Mouse (Mus musculus) thymus, adult 2 months (tissue): Measurements from ENCODE around the gene Mknk1.

Source experiments
- CTCF ChIP-seq: fragments of 200-500 bp; IDR thresholded peaks from 2 replicates; pipeline ENCODE4 v1.5.1; 2012; ENCODE audit warnings: mild to moderate bottlenecking, control low read depth, low read length, moderate library complexity, borderline replicate concordance; ENCODE audit not compliant: control insufficient read depth, poor library complexity, insufficient read depth; ENCODE audit errors: extremely low read depth
- POLR2A ChIP-seq: fragments of 200-500 bp; IDR thresholded peaks from 2 replicates; pipeline ENCODE4 v1.6.1; 2012; ENCODE audit warnings: mild to moderate bottlenecking, low read length, control low read depth, moderate library complexity; ENCODE audit not compliant: control insufficient read depth, poor library complexity, insufficient read depth; ENCODE audit errors: extremely low read depth

DNA sequence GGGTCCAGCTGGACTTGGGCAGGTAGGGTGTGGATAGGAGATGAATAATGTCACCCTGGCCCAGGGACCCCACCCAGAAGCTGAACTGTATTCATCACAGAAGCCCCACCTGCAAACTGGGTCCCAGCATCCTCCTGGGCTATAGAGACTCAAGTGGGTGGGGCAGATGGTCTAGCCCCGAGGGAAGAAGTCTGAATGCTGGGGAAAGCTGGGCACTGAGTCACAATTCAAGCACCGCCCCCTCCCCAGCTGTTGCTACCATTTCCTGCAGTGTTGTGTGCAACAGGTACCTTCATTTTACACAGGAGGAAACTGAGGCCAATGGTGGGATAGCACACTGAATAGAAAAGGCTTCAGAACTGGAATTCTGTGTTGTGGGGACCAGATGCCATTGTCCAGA is 7.0 kb upstream of the Mknk1 start:
- TF ChIP-seq CTCF (no peak), POLR2A (no peak)
